In genomic region chr16:90284916-90285315, GRCm38 (mm10) we compare ENCODE assay signal across 8 mouse cellular contexts. TPM values are rescaled to one million over a fixed set of nuclear protein-coding genes. Genes with fewer than 3 reads are reported as not detected.
A peak's percentile ranks its signal among the peaks of the same experiment; 100 is the strongest.
DNase-seq lines count a peak whose midpoint lies in the region; ATAC-seq lines count a peak whose summit lies in the region.

No protein-coding gene starts in this region.

- no peaks in the 10 kb centered on the region for H3K36me3 ChIP-seq in kidney, embryonic 15.5 days
- H3K36me3 ChIP-seq in embryonic facial prominence, embryonic 11.5 days (replicated peaks; ENCODE audit: control insufficient read depth, insufficient read depth, low read depth, low read length) = no peaks in the 10 kb centered on the region
- H3K36me3 ChIP-seq in hindbrain, embryonic 10.5 days = peaks cover 6% of the 10 kb centered on the region

- H3K4me1 ChIP-seq in kidney, embryonic 15.5 days = peaks cover 41% of the 10 kb centered on the region
- H3K4me1 ChIP-seq in embryonic facial prominence, embryonic 11.5 days (ENCODE audit: control insufficient read depth, insufficient read depth, low read length) = no peaks in the 10 kb centered on the region
- H3K4me1 ChIP-seq in hindbrain, embryonic 10.5 days (replicated peaks) = peaks cover 45% of the 10 kb centered on the region

- intact Hi-C loops in left cerebral cortex, postnatal 10 days (cut with DNase I) = no loop called here

- H3K9ac ChIP-seq in kidney, embryonic 15.5 days = peak overlapping the region; percentile 97
- H3K9ac ChIP-seq in embryonic facial prominence, embryonic 11.5 days (replicated peaks; ENCODE audit: low read length) = peak overlapping the region; percentile 98

- no peaks in the 10 kb centered on the region for H3K9me3 ChIP-seq in kidney, embryonic 15.5 days (replicated peaks)
- H3K9me3 ChIP-seq in embryonic facial prominence, embryonic 11.5 days (replicated peaks; ENCODE audit: control insufficient read depth, low read length) = no peaks in the 10 kb centered on the region
- H3K9me3 ChIP-seq in hindbrain, embryonic 10.5 days = no peaks in the 10 kb centered on the region

- peak overlapping the region; percentile 86 for H3K27ac ChIP-seq in kidney, embryonic 15.5 days
- no peak overlapping the region for H3K27ac ChIP-seq in embryonic facial prominence, embryonic 11.5 days (replicated peaks; ENCODE audit: low read depth, low read length)
- H3K27ac ChIP-seq in hindbrain, embryonic 10.5 days = peak overlapping the region; percentile 96

- H3K4me3 ChIP-seq in kidney, embryonic 15.5 days (replicated peaks) = peak overlapping the region; percentile 95
- peak overlapping the region; percentile 100 for H3K4me3 ChIP-seq in embryonic facial prominence, embryonic 11.5 days (ENCODE audit: low read depth, low read length)
- H3K4me3 ChIP-seq in hindbrain, embryonic 10.5 days = peak overlapping the region; percentile 87

- H3K27me3 ChIP-seq in kidney, embryonic 15.5 days = no peaks in the 10 kb centered on the region
- H3K27me3 ChIP-seq in embryonic facial prominence, embryonic 11.5 days (ENCODE audit: control insufficient read depth, insufficient read depth, low read length) = no peaks in the 10 kb centered on the region
- H3K27me3 ChIP-seq in hindbrain, embryonic 10.5 days (ENCODE audit: insufficient read depth, poor library complexity, severe bottlenecking) = no peaks in the 10 kb centered on the region

- ATAC-seq in kidney, embryonic 15.5 days (replicated peaks; ENCODE audit: low FRiP score) = 0 out of 2 replicates have a peak, but pooled peaks have one; percentile 9
- ATAC-seq in embryonic facial prominence, embryonic 11.5 days (replicated peaks; ENCODE audit: insufficient number of reproducible peaks, low FRiP score, low TSS enrichment, low read depth) = peak; percentile 3; the same call in 1 of the 2 replicates

- peak overlapping the region; percentile 81 for H3K4me2 ChIP-seq in kidney, embryonic 15.5 days
- peak overlapping the region; percentile 60 for H3K4me2 ChIP-seq in embryonic facial prominence, embryonic 11.5 days (ENCODE audit: low read depth, low read length)

- 5% methylated on average over 15 of the region's 15 CpGs for WGBS in kidney, embryonic 15.5 days
- 5% methylated on average over 15 of the region's 15 CpGs for WGBS in embryonic facial prominence, embryonic 11.5 days
- 5% methylated on average over 15 of the region's 15 CpGs for WGBS in hindbrain, embryonic 10.5 days

- no peak for DNase-seq in kidney, adult 18-20 months
- peak; percentile 43 for DNase-seq in embryonic facial prominence, embryonic 11.5 days (ENCODE audit: low spot score)
- DNase-seq in hindbrain, embryonic 10.5 days (ENCODE audit: low spot score) = no peak
- peak; percentile 27 for DNase-seq in lung, postnatal 10 days
- no peak for DNase-seq in frontal cortex, postnatal 10 days (ENCODE audit: low spot score in 2 of 2)
- no peak for DNase-seq in left cerebral cortex, adult 18-20 months (ENCODE audit: low spot score in 2 of 2)
- no peak for DNase-seq in left cerebral cortex, postnatal 10 days (ENCODE audit: extremely low spot score in 1 of 2, low spot score in 2 of 2)

RNA-seq across cellular contexts. Expression of gene Scaf4, which starts 0.6 kb away (rescaled TPM):
- 30.4 and 32.6 TPM in 2 replicates for polyA plus RNA-seq in kidney, embryonic 15.5 days (2015; fragmentation: Nextera tagmentation; extraction: Ambion mirVana)
- polyA plus RNA-seq in embryonic facial prominence, embryonic 11.5 days (2014; fragmentation: Nextera tagmentation; extraction: Ambion mirVana) = 24.0 and 24.5 TPM in 2 replicates
- polyA plus RNA-seq in hindbrain, embryonic 10.5 days (2016; fragmentation: Nextera tagmentation; extraction: Ambion mirVana) = 34.2 and 36.6 TPM in 2 replicates
- total RNA-seq in left cerebral cortex, adult 18-20 months (2021) = 10 to 100 TPM; 38.2 to 42.2 TPM
- total RNA-seq in left cerebral cortex, postnatal 10 days (2021) = 10 to 100 TPM; 40.2 to 46.7 TPM

Comparison
In these comparisons a context has a peak if more than half of its experiments do, and no peak if none do; other contexts are left out.
1. DNase-seq: peak in embryonic facial prominence, embryonic 11.5 days (single experiment) and lung, postnatal 10 days (single experiment); none in kidney, adult 18-20 months (single experiment), hindbrain, embryonic 10.5 days (single experiment), frontal cortex, postnatal 10 days (0 of 2), left cerebral cortex, adult 18-20 months (0 of 2) and left cerebral cortex, postnatal 10 days (0 of 2).
2. Peak in every context shown above with its lines, with median percentiles within 50 percentile points of each other: H3K4me3 ChIP-seq.